In genomic region chr1:12500442-12500841, GRCm38 (mm10) we compare ENCODE assay signal across 13 mouse cellular contexts.
DNase-seq lines count a peak whose midpoint lies in the region; ATAC-seq lines count a peak whose summit lies in the region.
"Had no signal": no experiment of that assay in that cellular context is flagged by ENCODE, and none has a peak within 500 bp of the region (broad histone marks: within the 10 kb centered on the region; RNA-seq: fewer than 3 reads in every experiment).

No protein-coding gene starts in this region.

- no peak overlapping the region for H3K9ac ChIP-seq in heart, embryonic 16.5 days (ENCODE audit: low read length)
- H3K9ac ChIP-seq in limb, embryonic 15.5 days: no peak overlapping the region
- H3K9ac ChIP-seq: hindbrain, embryonic 15.5 days had no signal

- 35% methylated on average over 3 of the region's 3 CpGs for WGBS in heart, embryonic 16.5 days
- 21% methylated on average over 3 of the region's 3 CpGs for WGBS in limb, embryonic 15.5 days

- H3K4me1 ChIP-seq in heart, embryonic 16.5 days (ENCODE audit: control insufficient read depth, insufficient read depth, low read length): peaks cover 9% of the 10 kb centered on the region
- no peaks in the 10 kb centered on the region for H3K4me1 ChIP-seq in limb, embryonic 15.5 days
- H3K4me1 ChIP-seq: hindbrain, embryonic 15.5 days had no signal

- H3K4me3 ChIP-seq in heart, embryonic 16.5 days (ENCODE audit: low read length): no peak overlapping the region
- no peak overlapping the region for H3K4me3 ChIP-seq in limb, embryonic 15.5 days
- H3K4me3 ChIP-seq: erythroblast, embryonic 14.5 days; hindbrain, embryonic 15.5 days had no signal

- no peak for ATAC-seq in heart, embryonic 16.5 days (replicated peaks; ENCODE audit: extremely low read depth, insufficient read depth, low FRiP score)
- peak; percentile 77; the same call in 1 of the 2 replicates for ATAC-seq in limb, embryonic 15.5 days (ENCODE audit: insufficient number of reproducible peaks, low FRiP score, low TSS enrichment, low read depth)
- ATAC-seq in erythroblast, adult 5-6 weeks (replicated peaks; ENCODE audit: low FRiP score, poor library complexity, severe bottlenecking): no peak
- no peak for ATAC-seq in megakaryocyte progenitor cell, adult 5-6 weeks (replicated peaks; ENCODE audit: poor library complexity)

- no peaks in the 10 kb centered on the region for H3K27me3 ChIP-seq in heart, embryonic 16.5 days (ENCODE audit: control insufficient read depth, insufficient read depth, low read length)
- H3K27me3 ChIP-seq in limb, embryonic 15.5 days: no peaks in the 10 kb centered on the region
- H3K27me3 ChIP-seq: hindbrain, embryonic 15.5 days had no signal

- H3K4me2 ChIP-seq in heart, embryonic 16.5 days (ENCODE audit: low read depth, low read length): 0 out of 2 replicates have a peak overlapping the region, but pooled peaks have one; percentile 16
- H3K4me2 ChIP-seq in limb, embryonic 15.5 days: no peak overlapping the region
- H3K4me2 ChIP-seq: hindbrain, embryonic 15.5 days had no signal

- no peaks in the 10 kb centered on the region for H3K9me3 ChIP-seq in heart, embryonic 16.5 days (replicated peaks; ENCODE audit: control insufficient read depth, low read length)
- H3K9me3 ChIP-seq in limb, embryonic 15.5 days: no peaks in the 10 kb centered on the region
- H3K9me3 ChIP-seq: hindbrain, embryonic 15.5 days had no signal

- DNase-seq in adrenal gland, postnatal 10 days: peak; percentile 6
- DNase-seq in adrenal gland, postnatal 4 days (ENCODE audit: low spot score in 2 of 2): no peak
- DNase-seq in layer of hippocampus, adult 11-12 months (ENCODE audit: low spot score): peak; percentile 28
- no peak for DNase-seq in layer of hippocampus, adult 9-10 months (ENCODE audit: low spot score)
- DNase-seq: kidney, adult 2 months; lung, adult 2 months; thymus, adult 2 months had no signal

- peak overlapping the region; percentile 23; the same call in 1 of the 2 replicates for H3K27ac ChIP-seq in heart, embryonic 16.5 days (ENCODE audit: low read length)
- H3K27ac ChIP-seq in limb, embryonic 15.5 days: peak overlapping the region; percentile 57
- H3K27ac ChIP-seq: hindbrain, embryonic 15.5 days had no signal

- no peaks in the 10 kb centered on the region for H3K36me3 ChIP-seq in heart, embryonic 16.5 days (ENCODE audit: control insufficient read depth, insufficient read depth)
- no peaks in the 10 kb centered on the region for H3K36me3 ChIP-seq in limb, embryonic 15.5 days
- H3K36me3 ChIP-seq: hindbrain, embryonic 15.5 days had no signal

Comparison
In these comparisons a context has a peak if more than half of its experiments do, and no peak if none do; other contexts are left out.
1. DNase-seq: peak in adrenal gland, postnatal 10 days (single experiment) and layer of hippocampus, adult 11-12 months (single experiment); none in adrenal gland, postnatal 4 days (0 of 2) and layer of hippocampus, adult 9-10 months (single experiment).